Mouse (Mus musculus) common myeloid progenitor, adult 5-6 weeks (primary cell): ENCODE measurements around the gene Gm34653. TPM values are rescaled to one million over a fixed set of nuclear protein-coding genes. Genes with fewer than 3 reads are reported as not detected.
"Not testable (repeated sequence)": the region's sequence is repeated elsewhere in the genome, so short reads cannot be mapped to it uniquely, and the experiment has no call there.

Source experiments
- ATAC-seq: replicated peaks from 2 replicates; pipeline ENCODE4 v1.8.0; 2016; ENCODE audit warnings: low read depth, mild to moderate bottlenecking, moderate TSS enrichment, inconsistent platforms; ENCODE audit not compliant: poor library complexity, severe bottlenecking
- total RNA-seq: library from RNA; stranded (forward); fragments of 200-1000, 187-1606 nt; gene quantifications from 2 replicates; pipeline ENCODE4 v1.2.3, GENCODE M21; 2017

Gene Gm34653
- total RNA-seq, result not detected in 2 replicates

GRCm38 (mm10) chr2:34832766-34833457 is at the start of gene Gm34653:
Gm34653 (plus strand) TSS chr2:34833007.
- ATAC-seq, result not testable (repeated sequence)

GRCm38 (mm10) chr2:34783064-34784020 is 49.5 kb upstream of the Gm34653 start:
- ATAC-seq, result peak; percentile 65

GRCm38 (mm10) chr2:34784085-34784484 is 48.7 kb upstream of the Gm34653 start:
- peak; percentile 67 for ATAC-seq

GRCm38 (mm10) chr2:34790282-34790681 is 42.5 kb upstream of the Gm34653 start:
- ATAC-seq, result peak; percentile 87

- not testable (repeated sequence) for ATAC-seq
These were observed 40.3 kb upstream of the Gm34653 start for GRCm38 (mm10) chr2:34792543-34792942.

- ATAC-seq, result no peak
These were observed 38.3 kb upstream of the Gm34653 start for GRCm38 (mm10) chr2:34794511-34794910.

- no peak for ATAC-seq
These were observed 37.4 kb upstream of the Gm34653 start for GRCm38 (mm10) chr2:34795426-34795825.

GRCm38 (mm10) chr2:34799357-34800256 is 33.2 kb upstream of the Gm34653 start, which contains the start of gene Rabepk:
Rabepk (minus strand) TSS chr2:34799912.
- ATAC-seq, result peak; percentile 66

- no peak for ATAC-seq
These were observed 32.4 kb upstream of the Gm34653 start for GRCm38 (mm10) chr2:34800371-34800770.

GRCm38 (mm10) chr2:34801516-34802482 is 31.0 kb upstream of the Gm34653 start:
- ATAC-seq, result peak; percentile 80

- ATAC-seq, result peak; percentile 47
These were observed 30.1 kb upstream of the Gm34653 start for GRCm38 (mm10) chr2:34802565-34803245.

GRCm38 (mm10) chr2:34803746-34804145 is 29.1 kb upstream of the Gm34653 start:
- ATAC-seq, result no peak

- ATAC-seq, result no peak
These were observed 28.6 kb upstream of the Gm34653 start for GRCm38 (mm10) chr2:34804172-34804571.

GRCm38 (mm10) chr2:34804815-34805214 is 28.0 kb upstream of the Gm34653 start:
- no peak for ATAC-seq

GRCm38 (mm10) chr2:34805364-34805950 is 27.4 kb upstream of the Gm34653 start:
- no peak for ATAC-seq

- ATAC-seq, result no peak
These were observed 24.8 kb upstream of the Gm34653 start for GRCm38 (mm10) chr2:34808057-34808456.

- ATAC-seq, result no peak
These were observed 23.2 kb upstream of the Gm34653 start for GRCm38 (mm10) chr2:34809568-34809967.

- no peak for ATAC-seq
These were observed 22.0 kb upstream of the Gm34653 start for GRCm38 (mm10) chr2:34810775-34811174.
